Mouse (Mus musculus) forelimb bud, embryonic 11.5 days (tissue): ENCODE measurements at regions not wholly inside any gene's neighbourhood (a gene's known extent, or its start where the extent isn't known, plus 50 kb on each side); places are given as distances from the start of the nearest gene placed in this dataset.
A peak's percentile ranks its signal among the peaks of the same experiment; 100 is the strongest.
"Not testable (repeated sequence)": the region's sequence is repeated elsewhere in the genome, so short reads cannot be mapped to it uniquely, and the experiment has no call there.

ENCODE experiments used
- DNase-seq: peaks from one replicate; pipeline ENCODE4 v3.0.0-alpha.2; 2012; ENCODE audit warnings: low read depth, low spot score

- no peak for DNase-seq
Measured at GRCm38 (mm10) chr4:143055371-143055770, 157.4 kb downstream of the Prdm2 start.

- no peak for DNase-seq
Measured at GRCm38 (mm10) chr4:143053029-143053428, 159.8 kb downstream of the Prdm2 start.

- no peak for DNase-seq
Measured at GRCm38 (mm10) chr4:143051205-143051604, 161.6 kb downstream of the Prdm2 start.

- no peak for DNase-seq
Measured at GRCm38 (mm10) chr4:143045245-143045644, 167.6 kb downstream of the Prdm2 start.

- DNase-seq, result no peak
Measured at GRCm38 (mm10) chr4:143042806-143043205, 170.0 kb downstream of the Prdm2 start.

- DNase-seq, result no peak
Measured at GRCm38 (mm10) chr4:143038626-143039025, 174.2 kb downstream of the Prdm2 start.

- no peak for DNase-seq
Measured at GRCm38 (mm10) chr4:143036704-143037103, 176.1 kb downstream of the Prdm2 start.

- DNase-seq, result not testable (repeated sequence)
Measured at GRCm38 (mm10) chr4:143035089-143035488, 177.7 kb downstream of the Prdm2 start.

GRCm38 (mm10) chr4:143034324-143034723, 178.5 kb downstream of the Prdm2 start:
- DNase-seq, result not testable (repeated sequence)

- not testable (repeated sequence) for DNase-seq
Measured at GRCm38 (mm10) chr4:143029813-143030212, 183.0 kb downstream of the Prdm2 start.

- peak; percentile 66 for DNase-seq
Measured at GRCm38 (mm10) chr4:143027292-143027691, 185.5 kb downstream of the Prdm2 start.

- DNase-seq, result peak; percentile 74
Measured at GRCm38 (mm10) chr4:143021242-143021881, 191.4 kb downstream of the Prdm2 start.

- DNase-seq, result no peak
Measured at GRCm38 (mm10) chr4:143020658-143021057, 192.1 kb downstream of the Prdm2 start.

GRCm38 (mm10) chr4:143012900-143013299, 199.9 kb downstream of the Prdm2 start:
- no peak for DNase-seq

- no peak for DNase-seq
Measured at GRCm38 (mm10) chr4:143001961-143002360, 210.8 kb downstream of the Prdm2 start.

- peak; percentile 54 for DNase-seq
Measured at GRCm38 (mm10) chr4:143001486-143001885, 211.3 kb downstream of the Prdm2 start.

- no peak for DNase-seq
Measured at GRCm38 (mm10) chr4:142996406-142996805, 216.4 kb downstream of the Prdm2 start.

- no peak for DNase-seq
Measured at GRCm38 (mm10) chr4:142991401-142991800, 221.4 kb downstream of the Prdm2 start.

GRCm38 (mm10) chr4:142989175-142989574, 223.6 kb downstream of the Prdm2 start:
- DNase-seq, result peak; percentile 16

GRCm38 (mm10) chr4:142983295-142983624, 229.5 kb downstream of the Prdm2 start:
- DNase-seq, result no peak

- no peak for DNase-seq
Measured at GRCm38 (mm10) chr4:142982585-142983294, 230.1 kb downstream of the Prdm2 start.

GRCm38 (mm10) chr4:142975620-142976019, 237.2 kb downstream of the Prdm2 start:
- DNase-seq, result no peak

GRCm38 (mm10) chr4:142970040-142970439, 242.8 kb downstream of the Prdm2 start:
- no peak for DNase-seq
